Mouse (Mus musculus): ENCODE measurements around the gene Erich3. TPM values are rescaled to one million over a fixed set of nuclear protein-coding genes. Genes with fewer than 3 reads are reported as not detected.
"Not testable (repeated sequence)": the region's sequence is repeated elsewhere in the genome, so short reads cannot be mapped to it uniquely, and the experiment has no call there.

Gene Erich3
- total RNA-seq (2015), result not detected in 2 replicates
- 0.04 TPM in 1 of 2 replicates, not detected in the other for total RNA-seq (2017)

DNA sequence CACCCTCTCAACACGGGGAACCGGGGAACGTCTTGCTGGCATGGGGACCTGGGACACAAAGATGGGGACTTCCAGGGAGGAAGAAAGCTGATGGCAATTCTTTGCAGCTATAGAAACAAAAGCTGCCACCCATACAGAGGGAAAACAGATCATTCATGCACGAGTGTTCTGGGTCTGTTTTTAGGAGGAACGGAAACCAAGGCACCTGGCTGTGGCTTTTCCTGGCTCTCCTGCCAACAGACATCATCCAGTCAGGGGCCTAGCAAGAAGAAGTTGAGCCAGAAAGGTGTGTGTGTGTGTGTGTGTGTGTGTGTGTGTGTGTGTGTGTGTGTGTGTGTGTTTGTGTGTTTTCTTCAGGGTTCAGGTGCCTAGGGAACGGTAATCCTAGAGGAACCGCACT, at the start of gene Erich3:
TSS of gene Erich3 (plus strand) at position 315 of the 400 bp plus-strand sequence.
- no peak for ATAC-seq (ENCODE audit: poor library complexity, severe bottlenecking)

DNA sequence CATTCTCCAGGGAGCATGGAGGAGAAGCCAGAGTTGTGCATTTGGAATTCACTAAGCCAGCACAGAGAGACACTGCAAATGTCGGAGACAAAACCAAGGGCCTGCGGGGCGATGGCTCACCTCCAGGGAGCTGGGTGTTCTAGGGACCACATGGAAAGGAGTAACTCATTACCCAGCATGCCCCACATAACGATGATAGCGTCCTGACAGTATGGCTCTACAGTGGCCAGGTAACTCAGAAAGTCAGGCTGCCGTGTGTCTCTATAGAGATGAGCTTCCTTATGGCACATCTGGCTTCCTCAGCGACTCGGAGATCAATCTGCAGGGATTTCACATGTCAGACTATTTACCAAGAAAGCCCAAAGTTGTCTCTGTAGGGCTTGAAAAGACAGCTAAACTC, 48.9 kb upstream of the Erich3 start:
- no peak for ATAC-seq (ENCODE audit: poor library complexity, severe bottlenecking)

DNA sequence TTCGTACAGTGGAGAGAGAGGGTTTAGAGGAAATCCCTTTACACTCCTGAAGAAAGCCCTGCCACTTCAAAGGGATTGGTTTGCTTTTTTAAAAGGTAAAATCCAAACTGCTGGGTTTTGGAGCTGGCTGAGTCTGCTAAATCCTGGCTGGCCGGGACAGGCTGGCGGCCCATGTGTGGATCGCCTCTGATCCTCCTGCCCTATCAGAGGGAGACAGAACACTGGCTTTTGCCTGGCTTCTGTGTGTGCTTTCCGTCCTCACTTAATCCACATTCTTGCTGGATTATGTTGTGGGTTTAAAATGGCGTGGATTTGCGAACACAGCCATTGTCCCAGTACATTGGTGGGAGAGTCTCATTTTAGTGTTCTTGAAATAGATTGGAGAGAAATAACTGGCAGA, 48.4 kb upstream of the Erich3 start:
- ATAC-seq (ENCODE audit: poor library complexity, severe bottlenecking), result no peak

- no peak for ATAC-seq (ENCODE audit: poor library complexity, severe bottlenecking)
Observed at GRCm38 (mm10) chr3:154616106-154616505, 47.6 kb upstream of the Erich3 start.

GRCm38 (mm10) chr3:154628284-154628683, 35.4 kb upstream of the Erich3 start:
- peak; percentile 56 for ATAC-seq (ENCODE audit: poor library complexity, severe bottlenecking)

GRCm38 (mm10) chr3:154631281-154631680, 32.4 kb upstream of the Erich3 start:
- ATAC-seq (ENCODE audit: poor library complexity, severe bottlenecking), result not testable (repeated sequence)

- no peak for ATAC-seq (ENCODE audit: poor library complexity, severe bottlenecking)
Observed at GRCm38 (mm10) chr3:154633091-154633490, 30.6 kb upstream of the Erich3 start.

GRCm38 (mm10) chr3:154646638-154647442, 16.8 kb upstream of the Erich3 start:
- peak; percentile 51; the same call in 1 of the 2 replicates for ATAC-seq (ENCODE audit: poor library complexity, severe bottlenecking)

DNA sequence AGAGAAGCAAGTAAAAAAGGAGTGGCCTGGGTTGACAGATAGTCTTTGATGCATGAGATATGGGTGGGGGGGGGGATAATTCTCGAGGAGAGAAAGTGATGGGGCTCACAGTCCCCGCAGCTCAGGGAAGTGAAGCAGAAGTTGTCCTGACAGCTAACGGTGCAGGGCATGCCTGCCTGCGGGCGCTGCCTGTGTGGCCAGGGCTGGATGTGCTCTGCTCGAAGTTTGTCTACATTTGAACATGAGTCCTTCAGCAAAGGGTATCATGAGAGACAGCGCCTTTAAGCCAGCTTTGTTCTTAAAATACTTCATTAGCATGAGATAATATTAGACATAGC, 16.2 kb upstream of the Erich3 start:
- 0 out of 2 replicates have a peak, but pooled peaks have one; percentile 21 for ATAC-seq (ENCODE audit: poor library complexity, severe bottlenecking)

GRCm38 (mm10) chr3:154649411-154650285, 14.0 kb upstream of the Erich3 start:
- ATAC-seq (ENCODE audit: poor library complexity, severe bottlenecking), result no peak

DNA sequence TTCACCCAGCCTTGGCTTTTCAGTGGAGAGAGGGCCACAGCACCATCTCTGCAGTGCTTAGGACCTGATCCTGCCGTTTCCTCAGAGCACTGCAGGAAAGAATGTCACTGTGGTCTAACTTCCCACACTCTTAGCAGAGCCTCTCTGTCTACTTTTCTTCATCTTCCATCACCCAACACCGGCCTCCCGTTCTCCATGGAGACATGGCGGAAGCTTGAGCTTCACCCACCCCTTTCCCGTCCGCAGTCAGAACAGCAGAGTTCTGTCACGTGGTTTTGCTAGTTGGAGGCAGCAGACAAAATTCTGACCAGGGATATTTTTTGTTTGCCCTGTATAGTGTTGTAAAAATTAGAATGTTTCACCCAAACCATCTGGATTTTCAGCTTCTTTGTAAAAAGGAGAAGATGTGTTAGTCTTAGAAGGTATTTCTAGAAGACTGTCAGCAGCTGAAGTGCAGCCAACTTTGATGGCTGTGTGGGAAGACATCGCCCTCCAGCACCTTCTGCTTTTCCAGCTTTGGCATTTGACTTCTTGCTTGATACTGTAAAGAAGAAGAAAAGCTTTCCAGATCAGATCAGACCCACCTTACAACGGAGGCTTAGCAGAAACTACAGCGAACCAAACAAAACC, 12.4 kb upstream of the Erich3 start:
- ATAC-seq (ENCODE audit: poor library complexity, severe bottlenecking), result no peak

- ATAC-seq (ENCODE audit: poor library complexity, severe bottlenecking), result 0 out of 2 replicates have a peak, but pooled peaks have one; percentile 27
Observed at GRCm38 (mm10) chr3:154652581-154653420, 10.9 kb upstream of the Erich3 start.

- ATAC-seq (ENCODE audit: poor library complexity, severe bottlenecking), result no peak
Observed at GRCm38 (mm10) chr3:154653454-154653853, 10.2 kb upstream of the Erich3 start.

DNA sequence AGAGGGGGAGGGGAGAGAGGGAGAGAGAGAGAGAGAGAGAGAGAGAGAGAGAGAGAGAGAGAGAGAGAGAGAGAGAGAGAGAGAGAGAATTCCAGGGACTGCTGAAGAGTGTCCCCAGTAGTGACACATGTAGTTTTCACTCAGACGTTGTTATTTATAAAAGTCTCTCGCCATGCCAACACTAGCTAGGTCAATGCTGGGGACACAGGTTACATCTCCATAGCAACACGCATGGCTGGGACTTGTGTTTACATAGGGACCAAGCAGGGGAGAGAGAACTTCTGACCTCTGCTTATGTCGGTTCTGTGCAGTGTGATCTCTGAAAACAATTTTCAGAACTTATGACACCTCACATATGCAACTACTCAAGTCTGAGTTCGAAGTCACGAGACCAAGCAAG, 9.4 kb upstream of the Erich3 start:
- no peak for ATAC-seq (ENCODE audit: poor library complexity, severe bottlenecking)

DNA sequence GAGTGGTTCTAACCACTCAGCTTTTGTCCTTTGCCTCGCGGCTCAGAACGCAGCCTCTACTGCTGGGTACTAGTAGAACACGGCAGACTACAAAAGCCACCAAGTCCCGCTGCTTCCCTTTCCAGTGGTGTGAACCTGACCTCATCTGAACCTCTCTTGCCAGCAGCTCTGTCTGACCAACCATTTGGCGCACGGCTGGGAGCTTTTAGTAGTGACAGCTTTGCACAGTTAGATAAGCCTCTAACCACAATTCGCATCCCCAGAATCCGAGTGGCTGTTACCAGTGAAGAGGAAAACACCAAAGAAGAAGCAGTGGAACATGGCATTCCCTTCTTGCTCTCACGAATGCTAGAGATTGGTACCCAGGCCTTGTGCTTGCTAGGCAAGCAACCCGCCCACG, 8.8 kb upstream of the Erich3 start:
- no peak for ATAC-seq (ENCODE audit: poor library complexity, severe bottlenecking)

DNA sequence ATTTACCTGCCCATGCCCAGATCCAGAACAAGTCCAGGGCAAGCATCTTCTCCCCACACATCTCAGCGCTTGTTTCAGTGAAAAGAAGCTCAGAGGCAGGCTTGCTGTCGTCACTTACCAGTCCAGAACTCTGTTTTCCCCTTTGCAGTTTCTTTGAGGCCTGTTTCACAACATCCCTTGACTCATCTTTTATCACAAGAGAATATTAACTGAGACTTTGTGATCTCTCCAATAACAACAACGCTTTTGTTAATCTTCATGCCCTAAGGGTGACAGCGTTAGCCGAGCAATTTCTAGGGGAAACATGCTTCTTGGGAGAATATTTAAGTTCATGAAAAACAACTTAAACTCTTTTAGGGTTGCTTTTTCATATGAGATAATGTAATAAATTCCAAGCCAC, 7.9 kb upstream of the Erich3 start:
- no peak for ATAC-seq (ENCODE audit: poor library complexity, severe bottlenecking)

GRCm38 (mm10) chr3:154663976-154664581, 420 bp downstream of the Erich3 start:
- ATAC-seq (ENCODE audit: poor library complexity, severe bottlenecking), result peak; percentile 45

GRCm38 (mm10) chr3:154664636-154665035, 977 bp downstream of the Erich3 start:
- no peak for ATAC-seq (ENCODE audit: poor library complexity, severe bottlenecking)

DNA sequence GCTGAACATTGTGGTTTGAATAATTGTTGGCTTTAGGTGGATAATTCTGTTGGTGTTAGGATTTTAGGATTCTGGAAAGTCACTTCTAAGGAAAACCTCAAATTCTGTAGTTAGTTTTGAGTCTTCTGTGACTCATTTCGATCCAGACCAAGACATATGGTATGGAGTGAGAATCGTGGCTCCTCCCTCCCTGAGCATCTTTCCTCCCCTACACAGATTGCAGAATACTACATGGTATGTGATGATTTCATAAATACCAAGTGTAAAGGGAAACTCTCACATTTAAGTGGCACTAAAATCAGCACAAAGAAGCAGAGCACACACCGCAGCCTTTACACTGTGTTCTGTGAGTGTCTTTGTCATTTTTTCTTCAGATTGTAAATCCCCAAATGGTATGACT, 4.8 kb downstream of the Erich3 start:
- ATAC-seq (ENCODE audit: poor library complexity, severe bottlenecking), result no peak

GRCm38 (mm10) chr3:154670584-154670983, 6.9 kb downstream of the Erich3 start:
- ATAC-seq (ENCODE audit: poor library complexity, severe bottlenecking), result no peak
